30 mouse cellular contexts compared by ENCODE assay signal in genomic region chr6:30272338-30272905, GRCm38 (mm10). TPM values are rescaled to one million over a fixed set of nuclear protein-coding genes. Genes with fewer than 3 reads are reported as not detected.
DNase-seq lines count a peak whose midpoint lies in the region; ATAC-seq and TF ChIP-seq lines count a peak whose summit lies in the region.
"Had no signal": no experiment of that assay in that cellular context is flagged by ENCODE, and none has a peak within 500 bp of the region (broad histone marks: within the 10 kb centered on the region; RNA-seq: fewer than 3 reads in every experiment).

No protein-coding gene starts in this region.

- in situ Hi-C loops in ES-E14 (cut with MboI; ENCODE audit: low sequenced_read_pairs in 2 of 2, unreplicated experiment in 2 of 2), result no loop called here

- H3K4me2 ChIP-seq in forebrain, embryonic 14.5 days (ENCODE audit: low read length), result no peak overlapping the region
- no peak overlapping the region for H3K4me2 ChIP-seq in forebrain, embryonic 13.5 days
- no peak overlapping the region for H3K4me2 ChIP-seq in heart, embryonic 14.5 days (ENCODE audit: low read length)
- H3K4me2 ChIP-seq: embryonic facial prominence, embryonic 12.5 days; intestine, embryonic 15.5 days; limb, embryonic 13.5 days; liver, embryonic 11.5 days; lung, embryonic 15.5 days; midbrain, embryonic 15.5 days; neural tube, embryonic 15.5 days; stomach, embryonic 15.5 days had no signal

- no peak overlapping the region for H3K27ac ChIP-seq in forebrain, embryonic 14.5 days (ENCODE audit: low read depth, low read length)
- no peak overlapping the region for H3K27ac ChIP-seq in forebrain, embryonic 13.5 days
- peak overlapping the region; percentile 0 to 56 for H3K27ac ChIP-seq in heart, embryonic 14.5 days (replicated peaks in 1 of 2; ENCODE audit: control insufficient read depth in 1 of 2, insufficient read depth in 1 of 2, low read depth in 2 of 2, low read length in 2 of 2)
- H3K27ac ChIP-seq in ES-E14 (ENCODE audit: insufficient read depth, low read depth, low read length, poor library complexity, severe bottlenecking), result peak overlapping the region; percentile 75
- H3K27ac ChIP-seq: embryonic facial prominence, embryonic 12.5 days; heart, adult 2 months; intestine, embryonic 15.5 days; kidney, postnatal 0 days; limb, embryonic 13.5 days; lung, embryonic 15.5 days; midbrain, embryonic 15.5 days; neural tube, embryonic 15.5 days; stomach, embryonic 15.5 days had no signal

- DNase-seq in forebrain, embryonic 14.5 days (ENCODE audit: low spot score), result peak; percentile 16
- no peak for DNase-seq in heart, adult 9 months (ENCODE audit: low spot score in 2 of 2)
- DNase-seq in ES-E14 (ENCODE audit: low read depth, low spot score), result peak; percentile 92
- DNase-seq in frontal cortex, postnatal 14 days (ENCODE audit: low spot score in 2 of 2), result no peak
- no peak for DNase-seq in embryo, embryonic 9.5 days (ENCODE audit: extremely low spot score)
- DNase-seq: adrenal gland, adult 2 months; adrenal gland, postnatal 36 days; cerebellum, adult 9-10 months; cerebellum, postnatal 36 days; gastrocnemius, postnatal 36 days; heart, adult 2 months; kidney, adult 2 months; kidney, postnatal 4 days; right cerebral cortex, postnatal 25 days had no signal

- no peak for ATAC-seq in forebrain, embryonic 14.5 days
- no peak for ATAC-seq in forebrain, embryonic 13.5 days
- no peak for ATAC-seq in heart, embryonic 14.5 days (ENCODE audit: insufficient number of reproducible peaks, insufficient read depth, low FRiP score, low read depth)
- ATAC-seq: activated CD4-positive, CD25-positive, alpha-beta regulatory T cell, adult 4 months; CD4-positive, CD25-positive, alpha-beta regulatory T cell, adult 4 months; hindbrain, postnatal 0 days; intestine, embryonic 15.5 days; midbrain, embryonic 15.5 days; Patski had no signal

- H3K9ac ChIP-seq in forebrain, embryonic 14.5 days (ENCODE audit: low read length), result no peak overlapping the region
- H3K9ac ChIP-seq in forebrain, embryonic 13.5 days, result no peak overlapping the region
- no peak overlapping the region for H3K9ac ChIP-seq in heart, embryonic 14.5 days (ENCODE audit: low read length)
- no peak overlapping the region for H3K9ac ChIP-seq in ES-E14 (ENCODE audit: insufficient read depth, low read depth, low read length, poor library complexity, severe bottlenecking)
- H3K9ac ChIP-seq: embryonic facial prominence, embryonic 12.5 days; intestine, embryonic 15.5 days; limb, embryonic 13.5 days; lung, embryonic 15.5 days; midbrain, embryonic 15.5 days; neural tube, embryonic 15.5 days; stomach, embryonic 15.5 days had no signal

- peaks cover 30% of the 10 kb centered on the region for H3K36me3 ChIP-seq in forebrain, embryonic 14.5 days (ENCODE audit: control insufficient read depth, insufficient read depth, low read length)
- H3K36me3 ChIP-seq in forebrain, embryonic 13.5 days (ENCODE audit: poor library complexity, severe bottlenecking), result peaks cover 46% of the 10 kb centered on the region
- peaks cover 75% of the 10 kb centered on the region for H3K36me3 ChIP-seq in heart, embryonic 14.5 days (ENCODE audit: control insufficient read depth, insufficient read depth, low read length)
- H3K36me3 ChIP-seq in ES-E14 (ENCODE audit: control insufficient read depth, insufficient read depth, low read length, poor library complexity, severe bottlenecking), result peaks cover 5% of the 10 kb centered on the region; the same call in 1 of the 2 replicates

- 27% methylated on average over 11 of the region's 11 CpGs for WGBS in forebrain, embryonic 14.5 days
- 22% methylated on average over 11 of the region's 11 CpGs for WGBS in forebrain, embryonic 13.5 days
- WGBS in heart, embryonic 14.5 days, result 87% methylated on average over 11 of the region's 11 CpGs

- H3K4me1 ChIP-seq in forebrain, embryonic 14.5 days (ENCODE audit: control insufficient read depth, insufficient read depth, low read length), result peaks cover 8% of the 10 kb centered on the region; the same call in 1 of the 2 replicates
- H3K4me1 ChIP-seq in forebrain, embryonic 13.5 days, result peaks cover 17% of the 10 kb centered on the region
- peaks cover 19 to 51% of the 10 kb centered on the region in 2 experiments for H3K4me1 ChIP-seq in heart, embryonic 14.5 days (ENCODE audit: control insufficient read depth in 2 of 2, insufficient read depth in 2 of 2, low read length in 2 of 2)
- H3K4me1 ChIP-seq in ES-E14 (ENCODE audit: control insufficient read depth in 2 of 2, insufficient read depth in 2 of 2, low read length in 2 of 2, poor library complexity in 1 of 2), result peaks cover 19 to 23% of the 10 kb centered on the region in 2 experiments
- H3K4me1 ChIP-seq: intestine, embryonic 15.5 days; lung, embryonic 15.5 days; neural tube, embryonic 15.5 days; stomach, embryonic 15.5 days had no signal

- H3K4me3 ChIP-seq in forebrain, embryonic 14.5 days (ENCODE audit: low read depth, low read length), result no peak overlapping the region
- H3K4me3 ChIP-seq in forebrain, embryonic 13.5 days, result no peak overlapping the region
- no peak overlapping the region for H3K4me3 ChIP-seq in heart, embryonic 14.5 days (ENCODE audit: control insufficient read depth in 1 of 2, insufficient read depth in 1 of 2, low read depth in 1 of 2, low read length in 2 of 2)
- H3K4me3 ChIP-seq in ES-E14 (ENCODE audit: insufficient read depth in 1 of 2, low read depth in 1 of 2, low read length in 2 of 2, poor library complexity in 1 of 2, severe bottlenecking in 1 of 2), result peak overlapping the region in 1 of 2 experiments; percentile 10; a peak in 2 of 4 replicates
- H3K4me3 ChIP-seq: embryonic facial prominence, embryonic 12.5 days; heart, adult 2 months; intestine, embryonic 15.5 days; limb, embryonic 13.5 days; lung, embryonic 15.5 days; midbrain, embryonic 10.5 days; midbrain, embryonic 15.5 days; neural tube, embryonic 15.5 days; stomach, embryonic 15.5 days had no signal

- no peaks in the 10 kb centered on the region for H3K27me3 ChIP-seq in forebrain, embryonic 14.5 days (replicated peaks; ENCODE audit: control insufficient read depth, insufficient read depth, low read length)
- H3K27me3 ChIP-seq in forebrain, embryonic 13.5 days, result no peaks in the 10 kb centered on the region
- H3K27me3 ChIP-seq in heart, embryonic 14.5 days (ENCODE audit: control insufficient read depth, insufficient read depth, low read length), result no peaks in the 10 kb centered on the region
- H3K27me3 ChIP-seq: embryonic facial prominence, embryonic 12.5 days; intestine, embryonic 15.5 days; limb, embryonic 13.5 days; lung, embryonic 15.5 days; midbrain, embryonic 15.5 days; neural tube, embryonic 15.5 days; Patski; stomach, embryonic 15.5 days had no signal

- H3K9me3 ChIP-seq in forebrain, embryonic 14.5 days (replicated peaks; ENCODE audit: control insufficient read depth, low read length), result no peaks in the 10 kb centered on the region
- no peaks in the 10 kb centered on the region for H3K9me3 ChIP-seq in forebrain, embryonic 13.5 days (replicated peaks)
- H3K9me3 ChIP-seq in heart, embryonic 14.5 days (ENCODE audit: control insufficient read depth, low read length), result no peaks in the 10 kb centered on the region
- no peaks in the 10 kb centered on the region for H3K9me3 ChIP-seq in ES-E14 (ENCODE audit: control insufficient read depth, insufficient read depth, low read depth, low read length)
- H3K9me3 ChIP-seq: embryonic facial prominence, embryonic 12.5 days; intestine, embryonic 15.5 days; limb, embryonic 13.5 days; lung, embryonic 15.5 days; midbrain, embryonic 10.5 days; midbrain, embryonic 15.5 days; neural tube, embryonic 15.5 days; stomach, embryonic 15.5 days had no signal

TF ChIP-seq in ES-E14, 5 proteins besides CTCF, POLR2A, EP300 and RAD21:
- TF ChIP-seq CHD2 (IDR thresholded peaks at IDR 0.05; ENCODE audit: low read depth, low read length), result peak; percentile 57; the same call in 1 of the 2 replicates
- TF ChIP-seq ZNF384 (IDR thresholded peaks at IDR 0.05; ENCODE audit: low read depth, low read length), result no peak

RNA-seq across cellular contexts. Expression of gene Ube2h, which starts 31.9 kb away (rescaled TPM):
- 57.3 and 71.4 TPM in 2 replicates for polyA plus RNA-seq in forebrain, embryonic 14.5 days (2014; fragmentation: Nextera tagmentation; extraction: Ambion mirVana)
- polyA plus RNA-seq in forebrain, embryonic 13.5 days (2015; fragmentation: Nextera tagmentation; extraction: Ambion mirVana), result 52.6 and 55.8 TPM in 2 replicates
- 63.6 and 65.7 TPM in 2 replicates for polyA plus RNA-seq in heart, embryonic 14.5 days (2014; fragmentation: Nextera tagmentation; extraction: Ambion mirVana)
- 9.9 and 16.6 TPM in 2 replicates for total RNA-seq in ES-E14 (2012; rRNA removed)

Comparison
In these comparisons a context has a peak if more than half of its experiments do, and no peak if none do; other contexts are left out.
1. DNase-seq: peak in forebrain, embryonic 14.5 days (single experiment) and ES-E14 (single experiment); none in heart, adult 9 months (0 of 2), frontal cortex, postnatal 14 days (0 of 2) and embryo, embryonic 9.5 days (single experiment).
2. H3K27ac ChIP-seq: peak in heart, embryonic 14.5 days (2 of 2) and ES-E14 (single experiment); none in forebrain, embryonic 14.5 days (single experiment) and forebrain, embryonic 13.5 days (single experiment).